Mouse (Mus musculus): ENCODE measurements around the gene Tmod2.
"Not testable (repeated sequence)": the region's sequence is repeated elsewhere in the genome, so short reads cannot be mapped to it uniquely, and the experiment has no call there.

DNA sequence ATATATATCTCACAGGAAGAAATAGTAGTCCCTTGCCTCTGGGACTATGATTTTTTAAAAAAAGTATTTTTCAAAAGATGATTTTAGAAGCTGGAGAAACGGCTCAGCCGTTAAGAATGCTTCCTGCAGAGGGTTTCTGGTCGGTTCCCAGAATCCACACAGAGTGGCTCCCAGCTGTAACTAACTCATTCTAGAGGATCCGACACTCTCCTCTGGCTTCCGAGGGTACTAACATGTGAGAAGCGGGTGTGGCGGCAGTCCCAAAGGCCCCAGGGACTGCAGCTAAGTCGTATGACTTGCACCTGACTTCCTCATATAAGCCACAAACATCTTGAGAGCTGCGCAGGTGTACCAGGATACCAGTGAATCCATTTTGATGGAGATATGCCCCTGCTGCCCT is 78.1 kb downstream of the Tmod2 start:
- not testable (repeated sequence) for TF ChIP-seq POLR2A (IDR thresholded peaks at IDR 0.05; ENCODE audit: control insufficient read depth, extremely low read depth, insufficient read depth, low read length, poor library complexity); CTCF (IDR thresholded peaks at IDR 0.05; ENCODE audit: borderline replicate concordance, control insufficient read depth, extremely low read depth, insufficient read depth, low read length, poor library complexity)
